Mouse (Mus musculus) lung, postnatal 14 days (tissue): ENCODE measurements at regions not wholly inside any gene's neighbourhood (a gene's known extent, or its start where the extent isn't known, plus 50 kb on each side); places are given as distances from the start of the nearest gene placed in this dataset.
"Not testable (repeated sequence)": the region's sequence is repeated elsewhere in the genome, so short reads cannot be mapped to it uniquely, and the experiment has no call there.

Experiments
- DNase-seq: peaks from one replicate; pipeline ENCODE4 v3.0.0; 2021

GRCm38 (mm10) chr2:17946047-17946446, 50.7 kb downstream of the H2al2a start:
- no peak for DNase-seq

GRCm38 (mm10) chr2:17945369-17945915, 51.3 kb downstream of the H2al2a start:
- no peak for DNase-seq

- no peak for DNase-seq
These were observed 53.3 kb downstream of the H2al2a start for GRCm38 (mm10) chr2:17943506-17943905.

GRCm38 (mm10) chr2:17942528-17943387, 54.0 kb downstream of the H2al2a start:
- DNase-seq: peak; percentile 14

GRCm38 (mm10) chr2:17941921-17942320, 54.8 kb downstream of the H2al2a start:
- no peak for DNase-seq

DNA sequence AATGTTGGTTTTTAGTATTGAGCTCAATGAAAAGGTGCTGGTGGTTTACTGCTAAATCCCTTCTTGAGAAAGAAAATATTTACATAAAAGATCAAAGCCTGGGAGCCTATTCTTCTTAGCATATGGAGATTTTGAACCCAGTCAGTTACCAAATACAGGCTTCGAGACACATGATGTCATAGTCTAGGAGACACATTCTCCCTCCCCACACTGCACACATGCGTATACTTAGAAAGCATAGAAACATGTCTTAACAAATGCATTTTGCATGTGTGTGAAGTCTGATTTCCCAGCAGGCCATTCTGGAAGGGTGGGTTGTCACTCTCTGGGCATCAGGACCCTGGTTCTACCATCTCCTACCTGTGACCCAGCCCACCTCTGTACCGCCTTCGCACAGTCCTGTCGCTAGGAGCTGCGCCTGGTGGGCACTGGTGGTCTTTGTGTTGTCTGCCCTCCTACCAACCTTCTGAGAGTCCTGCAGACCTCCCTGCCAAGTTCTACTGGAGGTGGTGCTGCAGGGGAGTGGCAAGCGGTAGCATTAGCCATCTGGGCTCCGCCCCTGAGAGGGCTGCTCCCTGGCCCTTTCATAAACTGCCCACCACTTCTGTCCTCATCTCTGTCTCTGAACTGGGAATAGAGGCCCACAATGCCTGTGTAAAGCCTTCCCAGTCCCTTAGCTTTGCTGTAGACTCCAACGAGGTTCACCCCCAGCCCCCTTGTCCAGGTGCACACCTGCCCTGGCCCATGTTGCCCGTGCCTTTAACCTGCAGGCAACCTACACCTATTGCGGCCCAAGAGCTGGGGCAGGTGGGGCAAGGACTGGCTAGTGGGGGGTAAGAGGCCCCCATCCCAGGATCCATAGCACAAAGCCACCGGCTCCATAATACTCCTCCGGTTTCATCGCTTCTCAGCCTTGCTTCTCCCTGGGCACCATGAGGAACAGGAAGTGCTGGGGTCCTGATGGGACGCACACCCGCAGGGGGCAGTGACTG, 56.6 kb downstream of the H2al2a start:
- not testable (repeated sequence) for DNase-seq

DNA sequence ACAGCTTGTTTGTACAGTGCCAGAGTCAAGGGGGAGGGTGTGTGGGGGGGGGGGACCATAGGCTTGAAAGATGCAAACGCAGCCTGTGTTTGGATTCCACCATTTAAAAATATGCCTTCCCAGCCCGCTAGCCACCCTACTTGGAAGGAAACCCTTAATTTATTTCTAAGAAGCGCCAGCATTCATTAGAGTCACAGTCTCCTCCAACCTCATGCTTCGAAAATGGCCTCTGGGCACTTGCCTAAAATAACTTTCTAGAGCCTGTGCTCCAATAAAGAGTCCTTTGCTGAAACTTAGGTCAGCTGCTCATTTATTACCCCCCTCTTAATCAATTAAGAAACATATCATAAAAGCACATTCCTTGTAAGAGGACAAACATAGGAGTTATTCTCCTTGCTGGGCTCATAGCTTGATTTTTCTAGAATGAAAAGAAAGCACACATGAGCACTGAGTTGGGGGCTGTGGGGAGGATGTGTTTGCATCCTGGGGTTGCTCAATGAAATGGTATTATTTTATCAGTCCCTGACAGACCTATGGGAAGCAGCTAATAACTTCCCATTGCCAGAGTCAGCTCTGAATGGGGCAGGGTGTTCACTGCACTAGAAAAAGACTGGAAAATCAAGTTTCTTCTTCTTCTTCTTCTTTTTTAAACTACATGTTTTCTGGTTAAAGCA, 57.4 kb downstream of the H2al2a start:
- DNase-seq: no peak

GRCm38 (mm10) chr2:17936527-17937139, 60.1 kb downstream of the H2al2a start:
- DNase-seq: no peak

DNA sequence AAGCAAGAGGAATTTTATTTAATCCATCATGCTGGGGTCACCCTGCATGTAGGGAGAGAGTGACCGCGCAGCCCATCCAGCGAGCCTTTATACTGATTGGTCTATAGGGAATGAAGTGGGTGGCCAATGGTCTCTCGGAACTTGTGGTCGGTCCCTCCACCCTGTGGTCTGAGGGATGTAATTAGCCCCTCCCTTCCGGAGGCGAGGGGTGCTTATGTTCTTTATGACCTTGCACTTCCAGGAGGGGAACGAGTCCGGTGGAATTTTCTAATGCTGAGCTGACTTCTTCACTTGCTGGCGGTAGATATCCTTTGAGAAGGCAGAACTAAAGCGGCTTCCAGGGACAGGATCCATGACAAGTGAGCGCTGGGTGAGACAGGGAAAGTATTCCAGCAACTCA, 60.8 kb downstream of the H2al2a start:
- DNase-seq: no peak

DNA sequence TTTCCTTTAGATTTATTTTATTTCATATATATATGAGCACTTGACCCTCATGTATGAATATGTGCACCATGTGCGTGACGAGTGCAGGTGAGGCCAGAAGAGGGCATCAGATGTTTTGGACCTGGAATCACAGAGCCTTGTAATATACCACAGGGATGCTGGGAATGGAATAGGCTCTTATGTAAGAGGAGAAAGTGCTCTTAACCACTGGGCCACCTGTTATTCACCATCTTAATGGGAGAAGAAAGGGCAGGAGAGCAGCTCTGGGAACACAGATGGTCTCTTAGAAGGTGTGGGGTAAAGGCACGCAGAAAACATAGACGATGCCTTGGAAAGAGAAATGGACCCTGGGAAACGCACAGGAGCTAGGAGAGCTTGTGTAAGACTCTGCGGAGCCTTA, 61.3 kb downstream of the H2al2a start:
- no peak for DNase-seq

- no peak for DNase-seq
These were observed 62.1 kb downstream of the H2al2a start for GRCm38 (mm10) chr2:17934610-17935009.

DNA sequence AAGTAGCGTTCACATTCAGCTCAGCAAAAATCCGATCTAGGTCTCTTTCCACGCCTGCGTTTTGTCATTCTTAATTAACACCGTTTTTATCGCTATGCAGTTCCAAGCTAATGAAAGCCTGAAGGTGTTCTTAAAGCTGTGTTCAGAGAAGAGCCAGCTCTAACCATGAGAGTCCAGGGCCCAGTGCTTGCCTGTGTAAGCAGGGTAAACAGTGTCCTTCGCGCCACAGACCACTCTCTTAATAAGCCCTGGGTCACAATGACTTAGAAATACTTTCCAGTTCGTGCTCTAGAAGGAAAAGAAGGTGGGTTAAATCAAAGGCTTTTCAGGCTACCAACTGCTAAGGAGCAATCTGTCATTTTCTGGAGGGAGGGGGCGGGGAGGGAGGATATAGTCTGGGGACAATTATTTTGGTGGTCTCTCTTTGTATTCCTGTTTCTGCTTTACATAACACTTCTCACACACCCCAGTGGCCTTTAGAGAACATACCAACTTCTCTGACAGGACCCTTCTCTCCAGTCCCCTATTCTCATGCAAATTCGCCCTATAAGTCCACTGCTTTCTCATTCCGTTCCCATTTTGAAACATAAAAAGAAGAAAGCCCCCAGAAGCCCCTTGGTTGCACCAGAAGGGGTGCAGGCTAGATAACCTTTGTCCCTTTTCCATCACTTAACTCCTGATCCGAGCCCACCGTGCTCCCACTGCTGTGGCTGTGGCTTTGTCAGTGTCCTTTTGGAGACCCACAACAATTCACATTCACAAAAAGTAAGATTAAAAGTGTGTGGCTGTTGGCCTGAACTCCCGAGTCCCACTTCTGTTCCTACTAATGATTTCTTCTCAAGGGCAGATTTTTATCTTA, 63.6 kb downstream of the H2al2a start:
- no peak for DNase-seq

DNA sequence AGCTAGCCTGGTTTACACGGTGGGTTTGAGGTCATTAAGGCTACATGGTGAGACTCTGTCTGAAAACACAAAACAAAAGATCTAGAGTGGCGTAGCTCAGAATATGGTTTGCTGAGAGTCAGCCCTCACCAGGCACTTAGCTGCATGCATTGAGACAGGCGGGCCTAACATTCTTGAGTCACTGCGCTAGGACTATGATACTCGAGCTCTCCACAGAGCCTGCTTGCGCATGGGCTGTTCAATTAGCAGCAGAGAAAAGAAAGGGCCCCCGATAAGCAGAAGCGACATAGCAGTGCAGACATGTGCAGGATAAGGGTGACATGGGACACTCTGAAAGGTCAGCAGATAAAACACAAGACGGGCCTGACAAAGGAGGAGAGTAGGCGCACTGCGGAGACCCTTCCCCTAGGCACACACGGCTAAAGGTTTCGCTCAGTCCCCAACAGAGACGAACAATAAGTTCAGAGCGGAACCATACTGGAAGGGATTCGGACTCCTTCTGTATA, 64.3 kb downstream of the H2al2a start:
- DNase-seq: no peak

- no peak for DNase-seq
These were observed 64.9 kb downstream of the H2al2a start for GRCm38 (mm10) chr2:17931881-17932280.

DNA sequence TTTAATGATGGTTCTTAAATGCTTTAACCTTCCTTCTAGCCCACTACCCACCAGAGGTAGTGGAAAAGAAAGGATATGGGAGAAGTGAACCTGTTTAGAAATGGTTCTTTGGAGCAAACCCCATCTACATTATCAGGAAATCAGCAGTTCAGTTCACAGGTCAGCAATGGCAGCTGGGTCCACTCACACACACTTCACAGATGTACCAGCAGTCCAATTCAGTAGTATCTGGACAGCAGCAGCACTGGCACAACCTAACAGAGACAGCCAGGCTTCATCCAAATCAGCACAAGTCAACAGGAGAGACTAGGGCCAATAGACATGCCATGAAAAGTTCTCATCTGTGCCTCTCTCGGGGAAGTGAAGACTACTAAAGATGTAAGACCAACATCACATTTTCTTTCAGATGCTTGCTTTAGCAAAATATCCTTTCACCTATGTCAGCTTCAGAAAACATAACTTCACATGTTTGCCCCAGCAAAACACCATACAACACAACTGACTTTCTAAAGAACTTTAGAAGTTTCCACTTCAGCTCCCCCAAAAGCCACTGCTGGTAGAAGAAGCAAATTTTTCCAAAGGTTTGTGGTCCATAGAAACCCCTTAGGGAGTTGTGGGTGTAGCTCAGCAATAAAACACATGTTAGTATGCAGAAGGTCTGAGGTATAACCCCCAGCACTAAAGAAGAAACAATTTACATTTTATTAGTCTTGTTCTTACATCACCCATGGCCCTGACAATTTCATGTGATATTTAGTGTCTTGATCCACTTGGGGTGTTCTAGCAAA, 77.7 kb downstream of the H2al2a start:
- DNase-seq: peak; percentile 44

GRCm38 (mm10) chr2:17917238-17917946, 79.4 kb downstream of the H2al2a start:
- no peak for DNase-seq

- no peak for DNase-seq
These were observed 94.1 kb downstream of the H2al2a start for GRCm38 (mm10) chr2:17902616-17903015.

DNA sequence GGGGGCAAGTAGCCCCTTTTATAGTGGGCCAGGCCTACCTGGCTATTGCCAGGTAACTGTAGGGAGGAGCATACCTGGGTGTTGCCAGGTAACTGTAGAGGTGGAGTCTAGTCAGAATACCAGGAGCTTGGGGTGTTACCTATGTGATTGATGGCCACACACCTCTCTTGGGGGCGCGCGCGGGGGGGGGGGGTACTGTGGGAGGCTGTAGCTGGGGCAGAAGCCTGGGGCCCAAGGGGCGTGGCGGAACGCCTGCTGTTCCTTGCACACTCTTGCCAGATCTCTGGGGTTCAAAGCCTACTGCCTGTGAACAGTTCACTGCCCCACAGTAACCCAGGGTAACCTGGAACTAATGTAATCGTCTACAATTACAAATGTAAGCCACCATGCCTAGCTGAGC, 96.6 kb downstream of the H2al2a start:
- DNase-seq: no peak

DNA sequence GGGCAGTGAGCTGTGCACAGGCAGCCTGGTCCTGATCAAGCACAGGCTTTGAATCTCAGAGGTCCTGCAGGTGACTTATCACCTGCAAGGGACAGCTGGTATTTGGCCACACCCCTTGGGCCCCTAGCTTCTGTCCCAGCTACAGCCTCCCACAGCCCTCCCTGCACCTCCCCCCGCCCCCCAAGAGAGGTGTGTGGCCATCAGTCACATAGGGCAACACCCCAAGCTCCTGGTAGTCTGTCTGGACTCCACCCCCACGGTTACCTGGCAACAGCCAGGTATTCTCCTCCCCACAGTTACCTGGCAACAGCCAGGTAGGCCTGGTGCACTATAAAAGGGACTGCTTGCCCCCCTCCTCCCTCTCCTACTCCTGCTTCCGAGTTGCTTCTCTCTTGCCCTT, 98.0 kb downstream of the H2al2a start:
- DNase-seq: no peak

DNA sequence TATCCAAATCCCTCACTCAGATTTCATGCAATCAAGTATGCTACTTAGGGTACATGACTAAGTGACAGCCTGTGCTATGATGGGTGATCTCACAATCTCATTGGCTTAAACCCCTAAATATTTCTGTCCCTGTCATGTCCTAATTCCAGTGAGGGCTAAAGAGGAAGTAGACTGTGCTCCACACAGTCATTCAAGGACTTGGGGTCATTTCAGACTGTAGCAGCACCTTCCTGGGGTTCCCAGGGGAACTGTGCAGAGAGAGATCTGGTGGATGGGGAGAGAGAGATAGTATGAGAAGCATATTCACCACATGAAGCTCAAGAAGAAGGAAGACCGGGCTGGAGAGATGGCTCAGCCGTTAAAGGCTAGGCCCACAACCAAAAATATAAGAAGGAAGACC, 100.7 kb downstream of the H2al2a start:
- DNase-seq: no peak
